Mouse (Mus musculus) layer of hippocampus, adult 18-20 months (tissue): ENCODE results near the gene Sorcs2. TPM values are rescaled to one million over a fixed set of nuclear protein-coding genes. Genes with fewer than 3 reads are reported as not detected.

Experiments
- DNase-seq, 2 experiments: peaks; one replicate each; pipeline ENCODE4 v3.0.0; 2022; ENCODE audit warnings: low spot score in 2 of 2
- total RNA-seq, 2 experiments: library from RNA; stranded (reverse); gene quantifications; 2 replicates each; pipeline ENCODE4 v1.2.3; 2021

Sorcs2 gene
- total RNA-seq, 2 experiments from 2014 or later: 41.0 to 49.9 TPM

GRCm38 (mm10) chr5:36139766-36140165, 258.2 kb downstream of the Sorcs2 start:
- no peak for DNase-seq

GRCm38 (mm10) chr5:36135874-36136542, 261.9 kb downstream of the Sorcs2 start:
- DNase-seq: no peak

- no peak for DNase-seq
Measured at GRCm38 (mm10) chr5:36134302-36134701, 263.6 kb downstream of the Sorcs2 start.

GRCm38 (mm10) chr5:36133893-36134292, 264.0 kb downstream of the Sorcs2 start:
- DNase-seq: no peak

GRCm38 (mm10) chr5:36130393-36131011, 267.4 kb downstream of the Sorcs2 start:
- DNase-seq: peak in 1 of 2 experiments; percentile 49

- peak; percentile 27 to 49 for DNase-seq
Measured at GRCm38 (mm10) chr5:36129661-36130060, 268.3 kb downstream of the Sorcs2 start.

- no peak for DNase-seq
Measured at GRCm38 (mm10) chr5:36128513-36128912, 269.4 kb downstream of the Sorcs2 start.

- DNase-seq: no peak
Measured at GRCm38 (mm10) chr5:36124993-36125392, 272.9 kb downstream of the Sorcs2 start.

- no peak for DNase-seq
Measured at GRCm38 (mm10) chr5:36122987-36123386, 275.0 kb downstream of the Sorcs2 start.

- DNase-seq: no peak
Measured at GRCm38 (mm10) chr5:36120931-36121341, 277.0 kb downstream of the Sorcs2 start.

- DNase-seq: no peak
Measured at GRCm38 (mm10) chr5:36118061-36118460, 279.9 kb downstream of the Sorcs2 start.

GRCm38 (mm10) chr5:36115519-36115918, 282.4 kb downstream of the Sorcs2 start:
- no peak for DNase-seq

GRCm38 (mm10) chr5:36113696-36114095, 284.2 kb downstream of the Sorcs2 start:
- no peak for DNase-seq

GRCm38 (mm10) chr5:36112696-36113095, 285.2 kb downstream of the Sorcs2 start:
- no peak for DNase-seq

GRCm38 (mm10) chr5:36111516-36111915, 286.4 kb downstream of the Sorcs2 start:
- DNase-seq: no peak

GRCm38 (mm10) chr5:36108339-36108887, 289.5 kb downstream of the Sorcs2 start:
- peak in 1 of 2 experiments; percentile 24 for DNase-seq

- no peak for DNase-seq
Measured at GRCm38 (mm10) chr5:36103483-36103882, 294.5 kb downstream of the Sorcs2 start.

- no peak for DNase-seq
Measured at GRCm38 (mm10) chr5:36101129-36101528, 296.8 kb downstream of the Sorcs2 start.

GRCm38 (mm10) chr5:36100488-36100887, 297.5 kb downstream of the Sorcs2 start:
- no peak for DNase-seq

- DNase-seq: peak in 1 of 2 experiments; percentile 22
Measured at GRCm38 (mm10) chr5:36099662-36100061, 298.3 kb downstream of the Sorcs2 start.

- no peak for DNase-seq
Measured at GRCm38 (mm10) chr5:36096046-36096445, 301.9 kb downstream of the Sorcs2 start.

- no peak for DNase-seq
Measured at GRCm38 (mm10) chr5:36090036-36090435, 307.9 kb downstream of the Sorcs2 start.

GRCm38 (mm10) chr5:36089243-36089642, 308.7 kb downstream of the Sorcs2 start:
- no peak for DNase-seq
